Mouse (Mus musculus): ENCODE results near the gene Ly6g.
"Not testable (repeated sequence)": the region's sequence is repeated elsewhere in the genome, so short reads cannot be mapped to it uniquely, and the experiment has no call there.

The Ly6g gene

GRCm38 (mm10) chr15:75154940-75155339, at the start of gene Ly6g:
Gene Ly6g, plus strand, starts transcription at chr15:75155240.
- no peak for DNase-seq (ENCODE audit: low spot score)

GRCm38 (mm10) chr15:75110424-75110823, 44.6 kb upstream of the Ly6g start:
- not testable (repeated sequence) for DNase-seq (ENCODE audit: low spot score)

GRCm38 (mm10) chr15:75111861-75112630, 43.0 kb upstream of the Ly6g start, which contains the start of gene Ly6c2:
Gene Ly6c2, minus strand, starts transcription at chr15:75111970.
- DNase-seq (ENCODE audit: low spot score): not testable (repeated sequence)

GRCm38 (mm10) chr15:75116525-75116924, 38.5 kb upstream of the Ly6g start:
- DNase-seq (ENCODE audit: low spot score): peak; percentile 90

GRCm38 (mm10) chr15:75117481-75117880, 37.6 kb upstream of the Ly6g start:
- peak; percentile 63 for DNase-seq (ENCODE audit: low spot score)

GRCm38 (mm10) chr15:75118742-75119141, 36.3 kb upstream of the Ly6g start:
- DNase-seq (ENCODE audit: low spot score): peak; percentile 59

- peak; percentile 63 for DNase-seq (ENCODE audit: low spot score)
These were observed 35.0 kb upstream of the Ly6g start for GRCm38 (mm10) chr15:75120066-75120465.

- DNase-seq (ENCODE audit: low spot score): not testable (repeated sequence)
These were observed 22.7 kb upstream of the Ly6g start for GRCm38 (mm10) chr15:75132346-75132745.

GRCm38 (mm10) chr15:75135090-75135783, 19.8 kb upstream of the Ly6g start:
- DNase-seq (ENCODE audit: low spot score): not testable (repeated sequence)

- not testable (repeated sequence) for DNase-seq (ENCODE audit: low spot score)
These were observed 17.3 kb upstream of the Ly6g start for GRCm38 (mm10) chr15:75137739-75138138.

- DNase-seq (ENCODE audit: low spot score): peak; percentile 49
These were observed 13.2 kb upstream of the Ly6g start for GRCm38 (mm10) chr15:75141812-75142360.

- DNase-seq (ENCODE audit: low spot score): peak; percentile 8
These were observed 11.3 kb upstream of the Ly6g start for GRCm38 (mm10) chr15:75143735-75144134.

- DNase-seq (ENCODE audit: low spot score): no peak
These were observed 2.0 kb upstream of the Ly6g start for GRCm38 (mm10) chr15:75153087-75153486.

- DNase-seq (ENCODE audit: low spot score): no peak
These were observed 2.6 kb downstream of the Ly6g start for GRCm38 (mm10) chr15:75157646-75158045.

- DNase-seq (ENCODE audit: low spot score): peak; percentile 50
These were observed 20.5 kb downstream of the Ly6g start for GRCm38 (mm10) chr15:75175506-75175905.

GRCm38 (mm10) chr15:75186291-75186690, 31.3 kb downstream of the Ly6g start:
- no peak for DNase-seq (ENCODE audit: low spot score)

- DNase-seq (ENCODE audit: low spot score): peak; percentile 34
These were observed 34.1 kb downstream of the Ly6g start for GRCm38 (mm10) chr15:75189116-75189515.

GRCm38 (mm10) chr15:75190560-75190959, 35.5 kb downstream of the Ly6g start:
- DNase-seq (ENCODE audit: low spot score): not testable (repeated sequence)

Data from T-cell, adult 2 months (primary cell).